Mouse (Mus musculus): ENCODE measurements around the gene Itgb1bp1. TPM values are rescaled to one million over a fixed set of nuclear protein-coding genes. Genes with fewer than 3 reads are reported as not detected.
A peak's percentile ranks its signal among the peaks of the same experiment; 100 is the strongest.

The Itgb1bp1 gene
- polyA plus RNA-seq, 1 experiment from 2014 or later: 20.3 TPM

GRCm38 (mm10) chr12:21322296-21322695 is 36.2 kb upstream of the Itgb1bp1 start:
- Histone ChIP-seq H3K36me3 (replicated peaks) (peaks cover 52% of the 10 kb centered on the region), H3K9ac (no peak overlapping the region), H3K27me3 (no peaks in the 10 kb centered on the region), H3K9me3 (replicated peaks) (no peaks in the 10 kb centered on the region), H3K27ac (replicated peaks) (no peak overlapping the region), H3K4me3 (replicated peaks) (no peak overlapping the region), H3K4me1 (replicated peaks) (peaks cover 19% of the 10 kb centered on the region), H3K4me2 (no peak overlapping the region)
- WGBS (ENCODE audit: insufficient replicate concordance): 81% methylated on average over 4 of the region's 4 CpGs
- ATAC-seq (ENCODE audit: insufficient read depth): no peak

GRCm38 (mm10) chr12:21321170-21321569 is 35.1 kb upstream of the Itgb1bp1 start:
- Histone ChIP-seq H3K4me2 (no peak overlapping the region), H3K9ac (no peak overlapping the region), H3K4me3 (replicated peaks) (no peak overlapping the region), H3K27ac (replicated peaks) (no peak overlapping the region), H3K36me3 (replicated peaks) (peaks cover 41% of the 10 kb centered on the region), H3K4me1 (replicated peaks) (peaks cover 25% of the 10 kb centered on the region), H3K9me3 (replicated peaks) (no peaks in the 10 kb centered on the region), H3K27me3 (no peaks in the 10 kb centered on the region)
- no peak for ATAC-seq (ENCODE audit: insufficient read depth)
- WGBS (ENCODE audit: insufficient replicate concordance): 62% methylated on average over 9 of the region's 9 CpGs

GRCm38 (mm10) chr12:21320317-21320716 is 34.2 kb upstream of the Itgb1bp1 start:
- Histone ChIP-seq H3K4me2 (no peak overlapping the region), H3K27ac (replicated peaks) (no peak overlapping the region; the same call in 1 of the 2 replicates), H3K4me3 (replicated peaks) (no peak overlapping the region), H3K9me3 (replicated peaks) (no peaks in the 10 kb centered on the region), H3K27me3 (no peaks in the 10 kb centered on the region), H3K9ac (no peak overlapping the region), H3K4me1 (replicated peaks) (peaks cover 32% of the 10 kb centered on the region), H3K36me3 (replicated peaks) (peaks cover 32% of the 10 kb centered on the region)
- WGBS (ENCODE audit: insufficient replicate concordance): 65% methylated on average over 4 of the region's 4 CpGs
- ATAC-seq (ENCODE audit: insufficient read depth): no peak

GRCm38 (mm10) chr12:21318143-21318895 is 32.2 kb upstream of the Itgb1bp1 start:
- ATAC-seq (ENCODE audit: insufficient read depth): no peak
- 69% methylated on average over 12 of the region's 12 CpGs for WGBS (ENCODE audit: insufficient replicate concordance)
- Histone ChIP-seq H3K4me1 (replicated peaks) (peaks cover 32% of the 10 kb centered on the region), H3K4me2 (no peak overlapping the region), H3K27me3 (no peaks in the 10 kb centered on the region), H3K4me3 (replicated peaks) (no peak overlapping the region), H3K27ac (replicated peaks) (no peak overlapping the region), H3K9ac (no peak overlapping the region), H3K9me3 (replicated peaks) (no peaks in the 10 kb centered on the region), H3K36me3 (replicated peaks) (peaks cover 33% of the 10 kb centered on the region)

- ATAC-seq (ENCODE audit: insufficient read depth): 0 out of 2 replicates have a peak, but pooled peaks have one; percentile 20
- Histone ChIP-seq H3K36me3 (replicated peaks) (peaks cover 31% of the 10 kb centered on the region), H3K27ac (replicated peaks) (peak overlapping the region; percentile 73), H3K4me1 (replicated peaks) (peaks cover 32% of the 10 kb centered on the region), H3K9me3 (replicated peaks) (no peaks in the 10 kb centered on the region), H3K4me2 (peak overlapping the region; percentile 79), H3K9ac (peak overlapping the region; percentile 68), H3K27me3 (no peaks in the 10 kb centered on the region), H3K4me3 (replicated peaks) (peak overlapping the region; percentile 75)
- WGBS (ENCODE audit: insufficient replicate concordance): 28% methylated on average over 7 of the region's 7 CpGs
Observed at GRCm38 (mm10) chr12:21316869-21317265, 30.8 kb upstream of the Itgb1bp1 start.

GRCm38 (mm10) chr12:21315923-21316868 is 30.1 kb upstream of the Itgb1bp1 start, which contains the start of gene Iah1:
Iah1 (plus strand) TSS chr12:21316389.
- Histone ChIP-seq H3K9me3 (replicated peaks) (no peaks in the 10 kb centered on the region), H3K36me3 (replicated peaks) (peaks cover 35% of the 10 kb centered on the region), H3K27me3 (no peaks in the 10 kb centered on the region), H3K4me2 (peak within 1 kb of the TSS; percentile 79), H3K4me1 (replicated peaks) (peaks cover 32% of the 10 kb centered on the region), H3K9ac (peak within 1 kb of the TSS; percentile 68), H3K4me3 (replicated peaks) (peak within 1 kb of the TSS; percentile 75), H3K27ac (replicated peaks) (peak within 1 kb of the TSS; percentile 73)
- 3% methylated on average over 59 of the region's 59 CpGs for WGBS (ENCODE audit: insufficient replicate concordance)
- ATAC-seq (ENCODE audit: insufficient read depth): peak; percentile 92

- Histone ChIP-seq H3K4me3 (replicated peaks) (no peak overlapping the region), H3K9me3 (replicated peaks) (no peaks in the 10 kb centered on the region), H3K4me1 (replicated peaks) (peaks cover 11% of the 10 kb centered on the region), H3K9ac (no peak overlapping the region), H3K27ac (replicated peaks) (no peak overlapping the region), H3K4me2 (no peak overlapping the region), H3K36me3 (replicated peaks) (peaks cover 73% of the 10 kb centered on the region), H3K27me3 (no peaks in the 10 kb centered on the region)
- WGBS (ENCODE audit: insufficient replicate concordance): 83% methylated on average over 5 of the region's 5 CpGs
- no peak for ATAC-seq (ENCODE audit: insufficient read depth)
Observed at GRCm38 (mm10) chr12:21312201-21312600, 26.1 kb upstream of the Itgb1bp1 start.

GRCm38 (mm10) chr12:21306721-21307120 is 20.6 kb upstream of the Itgb1bp1 start:
- no peaks in the 10 kb centered on the region for H3K9me3 ChIP-seq (replicated peaks)
- no peak for ATAC-seq (ENCODE audit: insufficient read depth)
- no peak overlapping the region for H3K4me3 ChIP-seq (replicated peaks)
- H3K36me3 ChIP-seq (replicated peaks): peaks cover 85% of the 10 kb centered on the region
- H3K9ac ChIP-seq: no peak overlapping the region
- no peak overlapping the region for H3K4me2 ChIP-seq
- 77% methylated on average over 4 of the region's 4 CpGs for WGBS (ENCODE audit: insufficient replicate concordance)
- H3K27ac ChIP-seq (replicated peaks): no peak overlapping the region
- no peaks in the 10 kb centered on the region for H3K27me3 ChIP-seq
- peaks cover 6% of the 10 kb centered on the region; the same call in 1 of the 2 replicates for H3K4me1 ChIP-seq (replicated peaks)

- Histone ChIP-seq H3K4me3 (replicated peaks) (no peak overlapping the region), H3K27ac (replicated peaks) (no peak overlapping the region), H3K4me2 (no peak overlapping the region), H3K9ac (no peak overlapping the region), H3K36me3 (replicated peaks) (peaks cover 77% of the 10 kb centered on the region), H3K4me1 (replicated peaks) (peaks cover 14% of the 10 kb centered on the region; the same call in 1 of the 2 replicates), H3K9me3 (replicated peaks) (no peaks in the 10 kb centered on the region), H3K27me3 (no peaks in the 10 kb centered on the region)
- ATAC-seq (ENCODE audit: insufficient read depth): no peak
- WGBS (ENCODE audit: insufficient replicate concordance): 69% methylated on average over 4 of the region's 4 CpGs
Observed at GRCm38 (mm10) chr12:21305741-21306140, 19.7 kb upstream of the Itgb1bp1 start.

- Histone ChIP-seq H3K27ac (replicated peaks) (peak overlapping the region; percentile 6; the same call in 1 of the 2 replicates), H3K9ac (no peak overlapping the region), H3K36me3 (replicated peaks) (peaks cover 72% of the 10 kb centered on the region), H3K27me3 (no peaks in the 10 kb centered on the region), H3K9me3 (replicated peaks) (no peaks in the 10 kb centered on the region), H3K4me3 (replicated peaks) (no peak overlapping the region), H3K4me1 (replicated peaks) (peaks cover 14% of the 10 kb centered on the region; the same call in 1 of the 2 replicates), H3K4me2 (no peak overlapping the region)
- ATAC-seq (ENCODE audit: insufficient read depth): peak; percentile 68
- 26% methylated on average over 5 of the region's 5 CpGs for WGBS (ENCODE audit: insufficient replicate concordance)
Observed at GRCm38 (mm10) chr12:21302361-21302783, 16.3 kb upstream of the Itgb1bp1 start.

- Histone ChIP-seq H3K36me3 (replicated peaks) (peaks cover 72% of the 10 kb centered on the region), H3K4me2 (no peak overlapping the region), H3K9ac (no peak overlapping the region), H3K27me3 (no peaks in the 10 kb centered on the region), H3K4me3 (replicated peaks) (no peak overlapping the region), H3K27ac (replicated peaks) (peak overlapping the region; percentile 6; the same call in 1 of the 2 replicates), H3K4me1 (replicated peaks) (peaks cover 14% of the 10 kb centered on the region; the same call in 1 of the 2 replicates), H3K9me3 (replicated peaks) (no peaks in the 10 kb centered on the region)
- peak; percentile 51; the same call in 1 of the 2 replicates for ATAC-seq (ENCODE audit: insufficient read depth)
- WGBS (ENCODE audit: insufficient replicate concordance): 61% methylated on average over 8 of the region's 8 CpGs
Observed at GRCm38 (mm10) chr12:21301932-21302331, 15.8 kb upstream of the Itgb1bp1 start.

All from liver, embryonic 15.5 days (tissue).